Mouse (Mus musculus) right cerebral cortex, postnatal 10 days (tissue): ENCODE measurements around the gene Olfr643.
"Not testable (repeated sequence)": the region's sequence is repeated elsewhere in the genome, so short reads cannot be mapped to it uniquely, and the experiment has no call there.

Source experiments
- DNase-seq, 2 experiments: peaks; one replicate each; pipeline ENCODE4 v3.0.0; 2021; ENCODE audit warnings: low spot score in 2 of 2

Gene Olfr643

DNA sequence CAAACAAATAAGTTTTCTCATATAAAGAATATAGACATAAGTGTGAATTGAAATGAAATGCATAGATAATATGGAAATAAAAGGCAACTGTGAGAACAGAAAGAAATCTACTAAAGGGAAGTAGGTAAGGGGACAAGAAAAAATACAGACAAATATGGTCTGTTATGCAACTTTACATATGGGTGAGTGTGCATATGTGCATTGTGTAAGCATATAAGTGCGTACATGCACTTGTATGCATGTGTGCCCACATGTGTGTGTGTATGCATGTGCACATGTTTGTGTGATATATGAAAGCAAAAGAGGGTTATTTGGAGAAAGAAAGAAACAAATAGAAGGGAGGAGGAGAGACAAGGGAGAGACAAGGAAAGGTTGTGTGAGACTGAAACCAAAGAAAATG lies 118.3 kb downstream of the Olfr643 start:
- no peak for DNase-seq

- no peak for DNase-seq
Measured at GRCm38 (mm10) chr7:104017203-104017602, 120.0 kb downstream of the Olfr643 start, which contains the start of gene Olfr639. Gene Olfr639 (minus strand): TSS chr7:104017303.

DNA sequence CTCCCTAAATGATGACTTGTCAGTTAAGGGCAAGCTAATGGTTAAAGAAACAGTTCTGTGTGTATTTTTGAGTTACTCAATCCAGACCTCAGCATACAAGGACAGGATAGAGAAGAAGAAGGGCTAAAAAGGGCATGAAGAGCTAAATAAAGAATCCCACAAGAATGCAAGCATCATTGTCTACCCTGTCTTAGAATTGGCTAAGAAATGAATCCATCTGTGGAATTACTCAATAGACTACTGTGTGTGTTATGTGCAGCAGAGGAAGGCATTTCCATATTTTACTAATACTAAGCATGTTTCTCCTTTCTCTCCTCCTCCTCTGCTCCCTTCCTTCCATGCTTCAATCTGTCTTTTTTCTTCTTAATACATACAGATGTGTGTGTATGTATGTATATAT lies 138.1 kb downstream of the Olfr643 start:
- no peak for DNase-seq

- DNase-seq = no peak
Measured at GRCm38 (mm10) chr7:103998446-103998845, 138.8 kb downstream of the Olfr643 start, which contains the start of gene Olfr638. Gene Olfr638 (plus strand): TSS chr7:103998746.

- no peak for DNase-seq
Measured at GRCm38 (mm10) chr7:103971782-103972181, 165.4 kb downstream of the Olfr643 start.

GRCm38 (mm10) chr7:103970852-103971251 lies 166.4 kb downstream of the Olfr643 start, which contains the start of gene Olfr635:
Gene Olfr635 (plus strand): TSS chr7:103971152.
- no peak for DNase-seq

DNA sequence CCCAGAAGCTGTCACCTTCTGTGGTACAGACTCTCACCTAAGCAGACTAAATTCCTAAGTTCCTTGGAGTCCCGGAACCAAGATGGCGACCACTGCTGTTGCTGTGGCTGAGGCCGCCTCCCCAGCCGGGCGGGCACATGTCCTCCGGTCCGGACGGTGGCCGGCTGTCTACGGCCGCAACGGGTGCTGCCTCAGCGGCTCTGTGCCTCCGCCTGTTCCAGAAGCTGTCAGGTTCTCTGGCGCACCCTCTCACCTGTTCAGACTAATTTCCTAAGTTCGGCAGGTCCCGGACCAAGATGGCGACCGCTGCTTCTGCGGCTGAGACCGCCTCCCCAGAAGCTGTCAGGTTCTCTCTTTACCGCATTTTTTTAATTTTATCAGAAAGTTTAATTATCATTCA lies 170.3 kb downstream of the Olfr643 start:
- DNase-seq = not testable (repeated sequence)
